In genomic region chr3:20509192-20509591, GRCm38 (mm10) we compare ENCODE assay signal across 8 mouse cellular contexts.
DNase-seq lines count a peak whose midpoint lies in the region; ATAC-seq and TF ChIP-seq lines count a peak whose summit lies in the region.

No protein-coding gene starts in this region.

- H3K27me3 ChIP-seq in heart, adult 2 months (ENCODE audit: control insufficient read depth, insufficient read depth, low read length): no peaks in the 10 kb centered on the region
- no peaks in the 10 kb centered on the region for H3K27me3 ChIP-seq in heart, embryonic 11.5 days (ENCODE audit: control insufficient read depth, insufficient read depth, low read length)
- H3K27me3 ChIP-seq in midbrain, embryonic 15.5 days (replicated peaks): no peaks in the 10 kb centered on the region

- no peaks in the 10 kb centered on the region for H3K79me2 ChIP-seq in heart, adult 2 months (replicated peaks; ENCODE audit: control insufficient read depth, insufficient read depth, low read length)

- no peaks in the 10 kb centered on the region for H3K36me3 ChIP-seq in heart, adult 2 months (ENCODE audit: control insufficient read depth, insufficient read depth, low read length)
- H3K36me3 ChIP-seq in heart, embryonic 11.5 days (ENCODE audit: control insufficient read depth, insufficient read depth, low read length): no peaks in the 10 kb centered on the region
- H3K36me3 ChIP-seq in midbrain, embryonic 15.5 days (replicated peaks): no peaks in the 10 kb centered on the region

- intact Hi-C loops in heart, adult 2 months (cut with DNase I): no loop called here
- intact Hi-C loops in left cerebral cortex, postnatal 36 days (cut with DNase I): no loop called here

- no peak for TF ChIP-seq POLR2A in heart, adult 2 months (IDR thresholded peaks at IDR 0.05; ENCODE audit: insufficient read depth, low read depth, low read length)

- ATAC-seq in heart, embryonic 11.5 days (replicated peaks; ENCODE audit: insufficient number of reproducible peaks, low FRiP score, low TSS enrichment): no peak
- peak; percentile 75; the same call in 1 of the 2 replicates for ATAC-seq in midbrain, embryonic 15.5 days (replicated peaks)

- H3K27ac ChIP-seq in heart, adult 2 months: no peak overlapping the region
- H3K27ac ChIP-seq in heart, embryonic 11.5 days (ENCODE audit: low read depth, low read length): no peak overlapping the region
- H3K27ac ChIP-seq in midbrain, embryonic 15.5 days: no peak overlapping the region

- no peaks in the 10 kb centered on the region for H3K4me1 ChIP-seq in heart, adult 2 months (ENCODE audit: control insufficient read depth, insufficient read depth, low read length)
- H3K4me1 ChIP-seq in heart, embryonic 11.5 days (ENCODE audit: control insufficient read depth, insufficient read depth, low read length): no peaks in the 10 kb centered on the region
- H3K4me1 ChIP-seq in midbrain, embryonic 15.5 days: no peaks in the 10 kb centered on the region

- TF ChIP-seq CTCF in heart, adult 2 months (IDR thresholded peaks at IDR 0.05): peak; percentile 63

- no peak for TF ChIP-seq EP300 in heart, adult 2 months (IDR thresholded peaks at IDR 0.05; ENCODE audit: insufficient read depth, low read depth, low read length)

- no peak overlapping the region for H3K9ac ChIP-seq in heart, adult 2 months (ENCODE audit: low read depth, low read length)
- no peak overlapping the region for H3K9ac ChIP-seq in heart, embryonic 11.5 days (ENCODE audit: low read depth, low read length)
- no peak overlapping the region for H3K9ac ChIP-seq in midbrain, embryonic 15.5 days

- 0% methylated on average over 2 of the region's 2 CpGs for WGBS in heart, adult 2 months
- 0% methylated on average over 2 of the region's 2 CpGs for WGBS in heart, embryonic 11.5 days (ENCODE audit: insufficient replicate concordance)
- 0% methylated on average over 2 of the region's 2 CpGs for WGBS in midbrain, embryonic 15.5 days

- no peaks in the 10 kb centered on the region for H3K9me3 ChIP-seq in heart, embryonic 11.5 days (replicated peaks; ENCODE audit: control insufficient read depth, low read length)
- no peaks in the 10 kb centered on the region for H3K9me3 ChIP-seq in midbrain, embryonic 15.5 days

- no peak overlapping the region for H3K4me3 ChIP-seq in heart, adult 2 months
- no peak overlapping the region for H3K4me3 ChIP-seq in heart, embryonic 11.5 days (ENCODE audit: low read depth, low read length)
- H3K4me3 ChIP-seq in midbrain, embryonic 15.5 days: no peak overlapping the region

- H3K4me2 ChIP-seq in heart, embryonic 11.5 days: no peak overlapping the region
- H3K4me2 ChIP-seq in midbrain, embryonic 15.5 days: no peak overlapping the region

- DNase-seq in heart, adult 2 months: peak; percentile 21 to 52
- peak; percentile 30 to 45 for DNase-seq in cerebellum, postnatal 36 days
- DNase-seq in gastrocnemius, postnatal 10 days: peak; percentile 84
- peak; percentile 43 for DNase-seq in kidney, adult 18-20 months
- peak; percentile 52 to 54 for DNase-seq in left cerebral cortex, postnatal 36 days (ENCODE audit: low spot score in 2 of 2)
- peak; percentile 31 to 80 for DNase-seq in spleen, postnatal 4 days (ENCODE audit: low spot score in 2 of 2)
